Mouse (Mus musculus): ENCODE measurements at regions not wholly inside any gene's neighbourhood (a gene's known extent, or its start where the extent isn't known, plus 50 kb on each side); places are given as distances from the start of the nearest gene placed in this dataset.

DNA sequence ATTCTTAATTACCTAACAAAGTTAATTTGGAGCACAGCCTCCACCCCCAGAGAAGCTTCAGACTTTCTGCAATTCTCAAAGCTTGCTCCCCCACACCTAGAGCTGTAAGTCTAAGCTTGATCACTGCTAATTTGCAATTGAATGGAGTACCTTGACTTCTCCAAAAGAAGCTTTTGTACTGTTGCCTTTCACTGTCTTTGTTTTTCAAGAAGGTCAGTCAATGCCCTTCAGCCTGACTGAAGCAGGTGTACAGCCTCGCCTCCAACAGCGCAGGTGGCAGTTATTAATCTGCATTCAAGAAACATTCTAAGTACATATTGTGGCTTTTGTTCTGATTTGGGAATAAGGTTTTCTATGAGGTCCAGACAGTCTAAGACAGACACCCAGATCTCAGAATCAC is 201.7 kb upstream of the Cntn5 start:
- TF ChIP-seq CTCF (IDR thresholded peaks at IDR 0.05) (no peak), POLR2A (IDR thresholded peaks at IDR 0.05; ENCODE audit: insufficient read depth, low read depth, low read length) (no peak), EP300 (IDR thresholded peaks at IDR 0.05; ENCODE audit: insufficient read depth, low read depth, low read length) (no peak)
